Mouse (Mus musculus) spleen, postnatal 10 days (tissue): ENCODE data around the gene Tab1.

Experiments used
- DNase-seq, 2 experiments: peaks; one replicate each; pipeline ENCODE4 v3.0.0; 2021 to 2022; ENCODE audit warnings: low spot score in 2 of 2

The Tab1 gene

DNA sequence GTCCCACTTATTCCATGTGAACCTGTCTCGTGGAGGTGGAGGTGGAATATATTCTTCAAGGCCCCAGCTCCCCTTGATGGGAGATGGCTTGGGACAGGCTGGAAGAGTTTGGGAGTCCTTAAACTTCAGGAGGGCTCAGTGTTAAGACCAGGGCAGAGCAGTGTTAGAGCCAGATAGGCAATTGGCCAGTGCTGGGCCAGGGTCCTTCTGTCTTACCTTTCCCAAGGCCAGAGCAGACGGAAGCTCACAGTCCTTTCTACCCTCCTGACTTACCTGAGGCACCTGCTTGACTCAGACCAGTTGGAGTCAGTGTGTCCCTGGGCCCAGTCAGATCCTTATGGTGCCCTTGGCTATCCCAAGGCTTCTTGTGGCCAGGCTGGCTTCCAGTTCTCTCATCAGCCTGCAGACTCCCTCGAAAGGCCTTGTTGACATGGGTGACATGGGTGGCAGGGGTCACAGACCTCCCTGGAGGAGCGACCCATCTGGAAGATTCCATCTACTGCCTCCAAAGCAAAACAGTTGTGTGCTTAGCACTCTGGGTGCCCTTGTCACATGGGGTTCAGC, 29.6 kb downstream of the Tab1 start:
- DNase-seq: no peak

DNA sequence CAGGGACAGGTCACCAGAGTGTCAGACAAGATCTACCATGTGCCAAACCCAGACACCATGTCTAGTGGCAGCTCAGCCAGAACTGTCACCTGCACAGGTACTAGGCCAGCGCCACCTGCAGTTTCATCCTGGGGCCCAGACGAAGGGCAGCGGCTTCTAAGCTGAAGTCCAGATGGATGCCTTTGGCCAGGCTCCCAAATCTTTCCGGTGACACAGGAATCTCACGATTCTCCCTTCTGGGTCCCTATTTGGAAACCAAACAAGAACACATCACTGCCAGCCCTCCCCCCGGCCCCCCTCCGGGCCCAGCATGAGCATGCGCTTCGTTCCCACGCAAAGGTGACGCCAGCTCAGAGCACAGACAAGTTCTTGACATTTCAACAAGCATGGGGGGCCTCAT, 30.3 kb downstream of the Tab1 start:
- DNase-seq: no peak

DNA sequence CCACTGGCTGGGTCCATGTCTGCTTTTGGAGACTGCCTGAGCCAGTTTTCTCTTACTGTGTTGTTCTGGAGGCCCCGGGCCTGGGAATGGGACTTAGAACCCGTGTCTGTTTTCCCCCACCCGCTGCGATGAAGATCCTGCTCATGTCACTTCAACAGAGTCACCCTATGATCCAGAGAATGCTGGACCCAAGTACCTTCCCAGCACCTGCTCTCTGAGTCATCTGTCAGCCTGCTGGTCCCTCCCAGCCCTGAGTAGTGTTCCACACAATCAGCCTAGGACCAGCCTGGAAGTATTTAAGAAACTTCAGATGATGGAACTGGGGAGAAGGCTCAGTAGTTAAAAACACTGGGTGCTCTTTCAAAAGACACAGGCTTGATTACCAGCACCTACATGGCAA, 30.8 kb downstream of the Tab1 start:
- DNase-seq: no peak

DNA sequence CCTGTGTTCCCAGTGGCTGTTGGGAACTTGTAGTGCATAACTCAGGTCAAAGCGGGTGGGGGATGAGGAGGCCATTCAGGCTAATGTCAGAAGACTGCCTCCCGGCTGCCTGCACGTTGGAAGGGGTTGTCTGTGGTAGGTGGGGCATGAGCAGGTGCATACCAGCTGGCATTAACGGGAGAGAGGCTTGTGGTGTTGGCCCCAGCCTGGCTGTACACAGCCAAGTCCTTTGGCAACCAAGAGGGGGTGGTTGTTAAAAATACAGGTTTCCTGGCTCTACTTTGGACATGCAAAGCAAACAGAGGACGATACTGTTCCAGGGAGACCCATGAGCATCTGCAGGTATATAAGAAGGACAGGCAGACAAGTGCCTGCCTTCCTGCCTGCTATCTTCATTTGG, 32.5 kb downstream of the Tab1 start:
- no peak for DNase-seq

DNA sequence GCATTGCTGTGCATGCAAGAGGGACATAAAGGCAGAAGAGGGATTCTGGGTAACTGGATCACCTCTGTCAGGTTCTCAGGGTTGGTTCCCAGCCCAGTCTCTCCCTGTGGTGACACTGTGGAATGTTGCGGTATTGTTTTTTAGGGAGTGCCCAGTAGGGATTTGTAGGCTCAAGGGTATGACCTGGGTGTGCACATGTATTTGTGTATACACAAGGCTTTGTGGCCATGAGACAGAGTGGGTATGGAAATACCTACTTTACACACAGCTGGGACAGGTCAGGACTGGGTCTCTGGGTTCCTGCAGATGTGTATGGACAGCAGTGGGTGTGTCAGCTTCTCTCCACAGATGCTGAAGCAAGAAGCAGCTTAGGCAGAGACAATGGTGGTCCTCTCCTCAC, 36.6 kb downstream of the Tab1 start:
- DNase-seq: no peak

DNA sequence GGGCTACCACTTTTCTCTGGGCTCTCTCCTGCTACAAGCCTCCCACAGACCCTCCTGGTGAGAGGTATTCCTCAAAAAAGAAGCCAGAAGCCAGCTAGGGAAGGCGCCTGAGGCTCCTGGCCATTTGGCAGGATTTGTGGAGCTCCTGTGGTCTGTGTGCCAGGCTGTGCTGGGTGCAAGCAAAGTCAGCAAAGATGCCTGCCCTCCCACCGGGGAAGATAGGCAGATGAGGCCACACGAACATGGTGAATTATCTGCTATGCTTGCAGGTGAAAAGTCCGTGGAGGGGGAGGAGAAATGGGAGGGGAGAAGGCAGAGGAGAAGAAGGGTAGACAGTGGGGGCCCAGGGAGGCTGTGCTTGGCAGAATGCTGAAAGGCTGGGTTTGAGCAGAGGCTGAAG, 37.4 kb downstream of the Tab1 start:
- DNase-seq: no peak

DNA sequence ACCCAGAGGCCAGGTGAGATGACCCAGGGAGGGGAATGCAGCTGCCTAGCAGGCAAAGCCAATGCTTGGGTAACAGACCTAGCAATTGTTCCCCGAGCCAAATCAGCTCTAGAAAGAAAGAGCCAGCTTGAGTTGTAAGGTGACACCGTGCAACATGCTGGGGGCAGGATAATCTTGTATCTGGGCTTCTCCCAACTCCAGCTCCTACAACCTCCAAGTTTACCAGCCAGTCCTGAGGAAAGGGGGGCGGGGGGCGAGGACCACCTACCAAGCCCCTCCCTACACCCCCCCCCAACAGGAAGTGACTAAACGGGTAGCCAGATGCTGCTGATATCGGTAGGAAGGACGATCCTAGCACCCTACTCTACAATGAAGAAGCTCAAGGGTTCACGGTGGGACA, 38.4 kb downstream of the Tab1 start:
- DNase-seq: no peak

DNA sequence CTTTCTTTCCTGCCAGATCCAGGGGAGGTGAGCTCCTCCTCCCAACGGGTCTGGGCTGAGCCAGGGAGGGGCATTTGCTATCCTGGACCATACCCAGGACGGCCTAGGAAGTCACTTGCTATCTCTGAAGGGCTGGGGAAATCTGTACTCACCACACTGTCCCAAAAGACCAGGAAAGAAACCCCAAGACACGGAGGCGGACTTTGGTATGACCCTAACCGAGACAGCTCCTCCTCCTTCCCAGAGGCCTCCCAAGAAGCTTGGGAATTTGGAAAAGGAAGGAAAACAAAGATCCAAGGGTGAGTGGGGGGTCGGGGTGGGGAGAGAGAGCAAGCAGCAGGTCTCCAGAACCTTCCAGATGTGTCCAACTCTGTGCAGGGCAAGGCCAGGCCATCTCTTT, 38.9 kb downstream of the Tab1 start:
- DNase-seq: no peak

DNA sequence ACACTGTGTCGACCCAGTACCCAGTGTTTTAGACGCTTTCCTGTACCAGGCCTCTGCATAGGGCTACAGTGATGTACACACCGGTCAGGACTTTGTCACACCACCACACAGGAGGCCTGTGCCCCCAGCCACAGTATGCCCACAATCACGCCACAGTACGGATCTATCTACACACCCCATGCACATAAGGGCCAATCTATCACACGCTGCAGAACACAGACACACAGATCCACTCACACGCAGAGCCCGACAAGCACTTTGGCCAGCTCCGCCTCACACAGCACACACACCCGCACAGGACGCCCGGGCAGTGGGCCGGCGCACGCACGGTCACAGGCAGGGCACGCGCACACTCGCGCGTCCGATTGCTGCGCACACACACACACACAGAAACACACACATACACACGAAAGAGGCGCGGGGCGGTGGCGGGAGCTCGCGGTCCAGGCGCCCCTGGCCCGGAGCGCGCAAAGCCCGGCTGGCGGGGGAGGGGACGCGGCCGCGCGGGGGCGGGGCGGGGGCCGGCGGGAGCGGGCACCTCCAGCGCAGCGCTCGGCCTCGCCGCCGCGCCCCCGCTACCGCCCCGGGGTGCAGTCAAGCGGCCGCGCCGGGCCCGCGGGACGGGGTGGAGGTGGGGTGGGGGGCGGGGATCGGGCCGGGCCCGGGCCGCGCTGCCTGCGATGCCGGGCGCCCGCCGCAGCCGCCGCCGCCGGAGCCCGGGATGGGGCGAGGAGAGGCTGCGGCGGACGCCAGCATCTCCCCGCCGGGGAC, 40.3 kb downstream of the Tab1 start, which contains the start of gene Mgat3:
Mgat3 (plus strand) TSS at position 721 of the 771 bp plus-strand sequence.
- no peak for DNase-seq

DNA sequence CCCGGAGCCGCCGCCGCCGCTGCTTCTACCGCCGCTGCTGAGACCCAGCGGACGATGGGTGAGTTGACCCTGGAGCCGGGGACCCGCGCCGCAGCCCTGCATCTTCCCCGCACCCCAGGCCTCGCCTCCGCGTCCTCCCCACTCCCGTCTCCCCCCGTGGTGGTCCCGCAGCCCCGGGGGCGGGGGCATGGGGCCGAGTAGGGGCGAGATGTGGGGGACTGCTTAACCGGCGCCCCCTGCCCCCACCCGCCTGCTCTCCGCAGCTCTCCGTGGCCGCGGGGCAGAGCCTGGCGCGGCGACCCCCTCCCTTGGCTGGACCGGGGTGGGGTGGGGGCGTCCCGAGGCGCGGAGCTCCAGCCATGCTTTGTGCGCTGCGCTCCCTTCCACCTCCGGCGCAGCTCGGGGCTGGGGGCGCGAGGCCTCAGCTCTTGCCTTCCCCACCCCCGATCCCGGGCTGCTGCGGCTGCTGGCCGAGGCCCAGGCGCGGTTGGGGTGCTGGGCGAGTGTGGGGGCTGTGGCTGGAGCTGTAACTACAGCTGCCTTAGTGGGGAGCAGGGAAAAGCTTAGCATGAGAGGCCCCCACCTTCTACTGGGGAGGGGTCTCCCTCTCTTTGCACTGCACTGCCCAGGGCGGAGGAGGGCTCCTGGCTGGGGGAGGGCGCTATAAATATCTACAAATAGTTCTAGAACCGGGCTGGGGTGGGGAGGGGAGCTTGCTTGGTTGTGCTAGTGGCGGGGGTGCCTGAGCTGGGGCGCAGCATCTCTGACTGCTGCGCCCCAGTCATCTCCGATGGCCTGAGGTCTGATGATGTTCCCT, 41.1 kb downstream of the Tab1 start:
- DNase-seq: no peak

DNA sequence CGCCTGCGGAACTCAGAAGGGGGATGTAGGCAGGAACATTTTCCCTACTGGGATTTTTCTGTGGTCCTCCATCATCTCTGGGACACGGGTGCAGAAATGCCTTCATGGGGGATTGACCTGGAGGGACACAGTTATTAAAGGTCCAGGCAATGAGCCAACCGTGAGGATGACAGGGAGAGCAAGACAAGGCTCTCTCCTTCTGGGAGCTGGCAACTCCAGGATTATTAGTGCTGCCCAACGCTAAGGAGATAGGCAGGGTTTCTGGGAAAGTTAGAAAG, 41.6 kb downstream of the Tab1 start:
- DNase-seq: no peak

DNA sequence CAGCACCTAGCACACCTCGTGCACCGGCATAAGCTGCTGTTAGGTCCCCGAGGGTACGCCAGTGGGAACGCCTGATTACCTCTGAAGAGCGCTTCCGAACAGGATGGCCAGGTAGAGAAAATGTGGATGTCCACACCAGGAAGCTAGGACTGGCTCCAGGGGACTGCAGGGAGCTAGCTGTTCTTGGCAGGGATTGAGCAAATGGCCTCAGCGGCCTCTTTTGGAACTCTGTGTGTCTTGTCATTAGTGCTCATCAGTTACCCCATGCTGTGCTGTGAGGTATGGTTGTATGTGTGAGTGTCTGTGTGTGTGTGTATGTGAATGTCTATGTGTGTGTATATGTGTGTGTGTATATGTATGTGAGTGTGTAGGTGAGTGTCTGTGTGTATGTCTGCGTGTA, 42.4 kb downstream of the Tab1 start:
- DNase-seq: no peak

DNA sequence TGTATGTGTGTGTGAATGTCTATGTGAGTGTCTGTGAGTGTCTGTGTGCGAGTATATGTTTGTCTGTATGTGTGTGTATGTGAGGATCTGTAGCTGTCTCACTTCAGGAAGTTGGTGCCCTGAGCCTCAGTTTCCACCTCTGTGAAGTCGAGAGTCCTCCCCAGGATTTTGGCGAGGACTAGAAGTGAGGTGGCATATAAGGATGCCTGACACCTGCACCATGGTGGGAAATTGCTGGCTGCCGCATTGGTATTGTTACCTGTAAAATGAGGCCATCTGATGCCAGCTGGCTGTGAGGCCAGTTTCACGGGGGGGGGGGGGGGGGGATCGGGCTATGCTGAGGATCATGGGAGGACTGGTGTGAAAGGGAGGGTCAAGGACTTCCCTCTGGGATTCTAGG, 42.8 kb downstream of the Tab1 start:
- DNase-seq: no peak

DNA sequence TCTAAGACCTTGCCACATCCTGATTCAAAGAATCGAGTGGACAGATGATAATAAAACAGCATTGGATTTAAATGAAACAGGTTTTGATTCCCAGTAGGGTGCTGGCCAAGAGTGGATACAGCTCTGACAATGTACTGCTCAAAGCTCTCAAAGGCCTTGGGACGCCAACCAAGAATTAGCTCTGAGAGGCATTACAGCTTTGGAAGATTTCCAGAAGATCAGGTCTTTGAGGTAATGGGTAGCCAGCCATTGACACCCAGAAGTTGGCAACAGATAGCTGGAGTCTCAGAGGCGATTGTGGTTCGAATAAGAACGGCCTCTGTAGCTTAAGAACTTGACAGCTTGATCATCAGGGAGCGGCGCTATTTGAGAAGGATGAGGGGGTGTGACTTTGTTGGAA, 48.6 kb downstream of the Tab1 start:
- no peak for DNase-seq

DNA sequence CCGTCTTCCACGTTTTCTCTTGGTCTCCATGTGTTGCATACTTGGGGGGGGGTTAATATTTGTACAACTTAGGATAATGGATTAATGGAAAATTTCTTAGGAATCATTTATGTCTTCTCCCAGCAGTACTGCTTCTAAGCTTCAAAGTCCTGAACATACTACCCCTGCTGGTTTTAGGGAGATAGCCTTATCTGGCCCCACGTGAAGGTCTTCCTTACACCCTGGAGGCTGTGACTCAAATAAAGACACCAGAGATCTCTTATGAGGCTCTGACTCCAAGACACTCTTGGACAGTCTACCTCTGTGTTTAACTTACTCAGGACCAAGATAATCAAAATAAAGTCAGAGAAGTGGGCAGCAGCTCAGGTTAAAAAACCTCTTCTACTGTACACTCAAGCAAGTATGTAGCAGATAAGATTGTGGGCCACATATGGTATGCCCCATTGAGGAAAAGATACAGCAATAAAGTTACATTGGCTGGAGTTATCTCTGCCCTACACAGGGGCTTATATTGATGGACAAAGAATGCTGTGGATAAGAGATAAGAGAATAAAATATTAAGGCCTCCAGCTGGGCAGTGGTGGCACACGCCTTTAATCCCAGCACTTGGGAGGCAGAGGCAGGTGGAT, 49.3 kb downstream of the Tab1 start:
- DNase-seq: no peak

DNA sequence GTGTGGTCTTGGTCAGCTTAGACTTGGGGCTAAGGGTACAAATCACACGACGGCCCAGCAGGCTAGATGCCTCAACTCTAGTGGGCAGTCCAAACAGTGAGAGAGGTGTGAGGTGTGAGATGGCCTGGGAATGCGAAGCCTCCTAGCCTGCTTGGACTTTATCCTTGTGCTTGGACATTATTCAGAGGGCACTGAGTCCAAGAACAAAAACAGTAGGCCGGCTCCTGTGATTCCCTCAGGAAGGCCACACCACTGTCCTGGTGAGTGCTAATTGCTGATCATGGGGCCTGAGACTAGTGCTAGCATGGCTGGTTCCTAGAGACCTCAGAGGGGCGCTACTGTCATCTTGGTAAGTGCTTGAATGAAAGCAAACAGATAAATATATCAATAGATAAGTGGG, 56.0 kb downstream of the Tab1 start:
- DNase-seq: no peak

DNA sequence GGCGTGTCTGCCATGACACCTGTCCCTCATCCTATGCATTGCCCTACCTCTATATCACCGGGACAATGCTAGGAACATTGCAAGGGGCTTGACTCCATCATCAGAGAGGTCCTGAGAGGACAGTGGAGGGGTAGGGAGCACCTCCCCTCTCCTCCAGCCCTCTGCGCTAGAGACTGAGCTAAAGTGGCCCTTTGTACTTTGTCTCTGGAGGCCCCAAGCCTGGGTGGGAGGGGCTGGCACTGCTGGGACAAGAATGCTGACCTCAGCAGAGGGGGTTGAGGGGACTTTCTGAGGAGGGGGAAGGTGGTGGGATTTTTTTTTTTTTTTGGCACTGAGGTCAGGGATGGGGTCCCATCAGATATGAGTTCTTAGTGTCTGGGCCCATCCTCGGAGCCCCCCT, 57.1 kb downstream of the Tab1 start:
- no peak for DNase-seq

DNA sequence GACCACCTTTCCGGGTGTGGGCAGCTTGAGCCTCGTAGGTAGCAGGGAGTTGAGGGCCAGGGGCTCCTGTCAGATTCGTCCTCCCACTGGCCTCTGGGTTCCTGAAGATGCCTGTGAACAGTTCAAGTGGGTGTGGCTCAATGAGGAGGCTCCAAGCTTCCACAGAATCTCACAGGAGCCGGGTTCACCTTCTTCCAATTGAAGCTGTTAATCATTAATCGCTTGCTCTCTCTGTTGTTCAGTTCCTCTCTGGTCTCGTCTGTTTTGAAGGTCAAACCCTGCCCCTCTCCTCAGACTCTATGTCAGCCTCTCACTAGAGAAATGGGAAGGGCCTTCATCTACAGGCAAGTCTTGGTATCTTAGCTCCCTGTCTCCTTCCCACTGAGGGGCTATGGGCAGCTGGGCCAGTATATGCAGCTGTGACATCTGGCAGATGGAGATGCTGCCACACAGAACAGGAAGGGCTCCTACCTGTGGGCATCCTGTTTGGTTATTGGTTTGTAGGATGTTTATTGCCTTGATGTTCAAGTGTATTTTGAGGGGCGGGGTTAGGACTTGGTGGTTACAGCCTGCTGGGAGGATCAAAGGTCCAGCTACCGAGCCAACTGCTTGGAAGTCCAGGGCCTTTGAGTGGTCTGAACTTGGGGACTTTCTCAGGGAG, 58.8 kb downstream of the Tab1 start:
- DNase-seq: no peak

DNA sequence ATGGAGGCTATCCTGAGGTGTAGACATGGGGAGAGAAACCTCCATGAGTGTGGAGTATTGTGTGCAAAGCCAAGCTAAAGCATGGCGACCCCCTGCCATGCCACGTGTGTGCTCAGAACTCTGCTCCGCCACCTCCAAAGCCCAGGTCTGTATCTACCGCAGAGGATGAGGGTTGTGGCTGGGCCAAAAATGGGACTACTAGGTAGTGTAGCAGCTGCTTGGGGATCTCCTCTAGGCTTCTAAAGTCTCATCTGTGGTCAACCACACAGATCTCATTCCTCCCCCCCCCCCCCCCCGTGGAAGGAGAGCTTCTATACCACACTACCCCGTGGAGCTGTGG, 59.3 kb downstream of the Tab1 start:
- DNase-seq: no peak

DNA sequence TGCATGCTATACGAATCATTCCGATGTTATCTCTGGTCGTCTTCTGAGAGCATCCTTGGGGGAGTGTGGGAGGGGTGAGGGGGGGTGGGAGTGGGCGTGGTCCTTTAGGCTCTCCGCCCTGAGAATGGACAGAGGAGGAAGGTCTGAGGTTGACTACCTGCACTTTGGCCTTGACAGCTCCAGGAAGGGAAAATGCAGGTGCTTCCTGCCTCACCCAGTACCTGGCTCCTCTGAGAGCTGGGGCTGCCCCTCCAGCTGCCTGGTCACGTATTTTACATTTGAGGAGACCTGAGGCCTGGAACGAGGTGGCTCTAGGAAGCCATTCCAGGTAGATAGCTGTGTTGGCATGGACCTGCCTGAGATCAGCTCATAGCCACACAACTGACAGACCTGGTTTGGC, 59.9 kb downstream of the Tab1 start:
- no peak for DNase-seq

DNA sequence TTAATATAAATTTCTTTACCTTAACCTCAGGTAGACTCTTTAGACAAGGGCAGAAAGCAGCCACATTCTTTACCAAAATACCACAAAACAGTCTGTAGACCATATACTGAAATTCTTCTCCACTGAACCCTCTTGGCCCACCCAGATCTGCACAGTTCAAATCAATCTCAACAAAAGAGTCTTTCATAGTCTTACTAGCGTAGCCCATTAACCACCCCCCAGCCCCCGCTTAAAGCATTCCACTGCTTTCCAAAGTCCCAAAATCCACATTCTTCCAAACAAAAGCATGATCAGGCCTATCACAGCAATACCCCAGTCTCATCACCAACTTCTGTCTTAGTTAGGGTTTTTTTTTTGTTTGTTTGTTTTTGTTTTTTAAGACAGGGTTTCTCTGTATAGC, 66.6 kb downstream of the Tab1 start:
- no peak for DNase-seq

DNA sequence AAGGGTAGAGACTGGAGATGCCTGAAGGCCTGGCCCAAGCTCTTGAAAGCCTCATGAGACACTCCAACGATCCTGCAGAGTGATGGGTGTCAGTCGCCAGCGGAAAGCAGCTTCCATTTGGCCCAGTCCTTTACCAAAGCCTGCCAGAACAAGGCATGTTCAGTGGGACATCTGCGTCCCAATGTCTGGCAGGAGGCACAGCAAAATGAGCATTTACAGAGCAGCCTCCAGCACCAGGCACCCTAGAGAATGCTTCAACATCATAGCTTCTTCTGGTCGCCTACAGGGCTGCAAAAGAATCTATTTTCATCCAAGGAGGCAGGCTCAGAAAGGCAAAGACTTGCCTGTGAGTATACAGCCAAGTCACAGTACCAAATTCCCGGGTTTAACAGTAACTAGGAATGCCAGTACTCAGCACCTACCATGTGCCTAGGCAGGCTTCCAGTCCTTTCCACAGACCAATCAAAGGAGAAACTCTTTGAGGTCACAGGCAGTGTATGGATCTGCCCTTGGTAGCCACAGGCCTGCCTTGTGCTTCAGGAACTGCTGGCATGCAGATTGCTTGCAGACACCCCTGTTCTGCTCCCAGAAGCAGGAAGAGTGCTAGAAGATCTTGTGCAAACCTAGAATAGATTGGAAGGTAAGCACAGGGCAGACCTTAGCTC, 69.3 kb downstream of the Tab1 start:
- DNase-seq: no peak
